Mouse (Mus musculus): ENCODE data around the gene St8sia6.
A peak's percentile ranks its signal among the peaks of the same experiment; 100 is the strongest.
"Not testable (repeated sequence)": the region's sequence is repeated elsewhere in the genome, so short reads cannot be mapped to it uniquely, and the experiment has no call there.

St8sia6 gene

GRCm38 (mm10) chr2:13793969-13794363, at the start of gene St8sia6:
Gene St8sia6, minus strand, starts transcription at chr2:13794064.
- no peak for DNase-seq (ENCODE audit: extremely low read depth, low read depth)

DNA sequence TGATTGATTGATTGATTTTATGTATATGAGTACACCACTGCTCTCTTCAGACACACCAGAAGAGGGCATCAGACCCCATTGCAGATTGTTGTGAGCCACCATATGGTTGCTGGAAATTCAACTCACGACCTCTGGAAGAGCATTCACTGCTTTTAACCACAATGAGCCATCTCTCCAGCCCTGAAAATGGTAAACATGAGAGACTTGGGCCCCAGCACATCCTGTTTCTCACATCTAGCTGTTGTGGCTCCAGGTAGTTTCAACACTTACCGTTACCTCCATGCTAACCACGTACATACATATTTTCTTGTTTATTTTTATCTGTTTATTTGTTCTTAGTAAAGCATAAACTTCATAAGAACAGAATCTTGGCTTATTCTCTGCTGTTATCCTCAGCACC, 42.4 kb upstream of the St8sia6 start:
- no peak for DNase-seq (ENCODE audit: extremely low read depth, low read depth)

- no peak for DNase-seq (ENCODE audit: extremely low read depth, low read depth)
Measured at GRCm38 (mm10) chr2:13834989-13835388, 41.1 kb upstream of the St8sia6 start.

GRCm38 (mm10) chr2:13816645-13817044, 22.8 kb upstream of the St8sia6 start:
- no peak for DNase-seq (ENCODE audit: extremely low read depth, low read depth)

- DNase-seq (ENCODE audit: extremely low read depth, low read depth): no peak
Measured at GRCm38 (mm10) chr2:13808593-13808992, 14.7 kb upstream of the St8sia6 start.

DNA sequence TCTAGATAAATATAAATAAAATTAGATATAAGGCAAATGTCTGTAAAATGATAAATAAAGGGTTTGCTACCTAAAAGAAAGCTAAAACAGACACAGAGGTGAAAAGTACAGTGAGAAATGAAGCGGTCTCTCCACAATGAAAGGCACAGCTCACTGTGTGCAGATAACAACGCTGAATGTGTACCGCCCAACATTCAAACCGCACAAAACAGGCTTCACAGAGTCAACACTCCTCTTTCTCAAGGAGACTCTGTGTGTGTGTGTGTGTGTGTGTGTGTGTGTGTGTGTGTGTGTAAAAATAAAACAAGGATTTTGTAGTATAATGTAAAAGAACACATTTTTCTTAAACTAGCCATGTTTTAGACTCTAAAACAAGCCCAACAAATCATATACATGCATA, 14.1 kb upstream of the St8sia6 start:
- DNase-seq (ENCODE audit: extremely low read depth, low read depth): no peak

DNA sequence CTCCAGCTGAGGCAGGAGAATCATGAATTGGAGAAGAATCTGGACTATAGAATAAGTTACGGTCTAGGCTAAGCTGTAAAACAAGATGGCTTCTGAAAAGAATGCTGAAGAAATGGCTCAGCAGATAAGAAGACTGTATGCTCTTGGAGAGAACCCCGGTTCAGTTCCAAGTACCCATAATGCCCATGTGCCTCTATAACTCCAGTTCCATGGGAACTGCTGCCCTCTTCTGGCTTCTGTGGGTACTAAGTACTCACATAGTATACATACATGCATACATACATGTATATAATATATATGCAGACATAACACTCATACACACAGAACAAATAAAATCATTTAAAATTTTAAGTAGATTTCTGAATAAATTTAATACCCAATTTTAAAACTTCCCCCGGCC, 12.3 kb upstream of the St8sia6 start:
- DNase-seq (ENCODE audit: extremely low read depth, low read depth): peak; percentile 3

DNA sequence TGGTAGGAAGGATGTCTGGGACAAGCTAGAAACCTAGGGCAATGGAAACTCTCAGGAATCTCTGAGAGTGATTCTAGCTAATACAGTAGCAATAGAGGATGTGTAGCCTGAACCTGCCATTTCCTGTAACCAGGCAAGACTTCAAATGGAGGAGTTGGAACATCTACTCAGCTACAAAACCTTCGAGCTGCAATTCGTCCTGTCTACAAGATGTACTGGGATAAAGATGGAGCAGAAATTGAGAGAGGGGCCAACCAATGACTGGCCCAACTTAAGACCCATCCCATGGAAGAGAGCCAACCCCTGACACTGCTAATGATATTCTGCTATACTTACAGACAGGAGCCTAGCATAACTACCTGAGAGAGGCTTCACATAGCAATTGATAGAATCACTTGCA, 6.8 kb upstream of the St8sia6 start:
- no peak for DNase-seq (ENCODE audit: extremely low read depth, low read depth)

DNA sequence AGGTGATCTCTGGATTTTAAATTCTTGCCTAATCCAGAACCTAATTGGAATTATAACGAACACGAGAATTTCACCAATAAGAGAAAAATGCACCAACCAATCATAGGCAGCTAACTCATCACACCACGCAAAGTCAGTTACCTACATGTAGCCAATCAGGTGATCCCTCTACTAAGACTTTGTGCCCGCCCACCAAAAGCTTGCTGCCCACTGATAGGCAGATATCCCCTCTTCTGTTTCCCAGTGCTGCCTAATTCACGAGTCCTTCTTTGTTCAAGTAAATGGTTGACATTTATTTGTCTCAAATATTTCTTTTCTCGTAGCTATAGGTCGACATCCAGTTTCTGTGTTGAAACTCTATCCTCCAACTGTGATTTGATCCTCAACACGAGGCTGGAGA, 582 bp upstream of the St8sia6 start:
- DNase-seq (ENCODE audit: extremely low read depth, low read depth): no peak

GRCm38 (mm10) chr2:13793054-13793968, 553 bp downstream of the St8sia6 start:
- DNase-seq (ENCODE audit: extremely low read depth, low read depth): no peak

DNA sequence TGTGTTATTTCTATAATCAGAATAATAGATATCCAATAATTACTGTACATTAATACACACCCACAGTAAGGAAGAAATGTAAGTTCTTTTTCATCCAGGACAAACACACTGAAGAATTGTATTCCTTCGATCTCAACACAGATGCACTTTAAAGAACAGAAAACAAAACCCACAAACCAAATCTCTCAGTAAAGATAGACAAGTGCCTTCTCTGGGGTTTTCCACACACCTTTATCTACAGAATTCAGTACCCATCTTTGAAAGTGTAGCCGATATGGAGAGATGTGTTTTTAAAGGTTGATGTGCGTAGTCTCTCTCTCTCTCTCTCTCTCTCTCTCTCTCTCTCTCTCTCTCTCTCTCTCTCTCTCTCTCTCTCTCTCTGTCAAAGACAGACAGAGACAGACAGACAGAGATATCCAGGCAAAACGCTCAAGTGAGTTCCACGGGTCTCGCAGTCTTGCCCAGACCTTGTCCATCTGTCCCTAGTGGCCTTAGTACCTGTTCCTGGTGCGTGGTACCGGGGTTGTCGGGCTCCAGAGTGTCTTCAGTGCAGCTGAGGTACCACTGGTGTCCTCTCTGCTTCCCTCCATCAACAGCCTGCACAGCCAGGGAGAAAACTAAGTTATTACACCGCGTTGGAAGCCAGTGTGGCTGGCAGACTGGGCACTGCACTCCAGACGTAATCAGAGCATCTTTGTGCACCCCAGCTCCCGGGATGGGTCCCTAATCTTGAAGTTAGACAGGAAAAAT, 1.4 kb downstream of the St8sia6 start:
- no peak for DNase-seq (ENCODE audit: extremely low read depth, low read depth)

GRCm38 (mm10) chr2:13791598-13791997, 2.3 kb downstream of the St8sia6 start:
- no peak for DNase-seq (ENCODE audit: extremely low read depth, low read depth)

- no peak for DNase-seq (ENCODE audit: extremely low read depth, low read depth)
Measured at GRCm38 (mm10) chr2:13789365-13789764, 4.5 kb downstream of the St8sia6 start.

- no peak for DNase-seq (ENCODE audit: extremely low read depth, low read depth)
Measured at GRCm38 (mm10) chr2:13786577-13787168, 7.2 kb downstream of the St8sia6 start.

DNA sequence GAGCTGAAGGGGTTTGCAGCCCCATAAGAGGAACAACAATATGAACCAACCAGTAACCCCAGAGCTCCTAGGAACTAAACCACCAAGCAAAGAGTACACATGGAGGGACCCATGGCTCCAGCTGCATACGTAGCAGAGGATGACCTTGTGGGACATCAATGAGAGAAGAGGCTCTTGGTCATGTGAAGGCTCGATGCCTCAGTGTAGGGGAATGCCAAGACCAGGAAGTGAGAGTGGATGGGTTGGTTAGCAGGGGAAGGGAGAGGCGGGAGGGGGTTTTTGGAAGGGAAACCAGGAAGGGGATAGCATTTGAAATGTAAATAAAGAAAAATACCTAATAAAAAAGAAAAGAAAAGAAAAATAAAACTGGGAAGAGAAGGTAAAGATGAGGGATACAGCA, 7.9 kb downstream of the St8sia6 start:
- not testable (repeated sequence) for DNase-seq (ENCODE audit: extremely low read depth, low read depth)

DNA sequence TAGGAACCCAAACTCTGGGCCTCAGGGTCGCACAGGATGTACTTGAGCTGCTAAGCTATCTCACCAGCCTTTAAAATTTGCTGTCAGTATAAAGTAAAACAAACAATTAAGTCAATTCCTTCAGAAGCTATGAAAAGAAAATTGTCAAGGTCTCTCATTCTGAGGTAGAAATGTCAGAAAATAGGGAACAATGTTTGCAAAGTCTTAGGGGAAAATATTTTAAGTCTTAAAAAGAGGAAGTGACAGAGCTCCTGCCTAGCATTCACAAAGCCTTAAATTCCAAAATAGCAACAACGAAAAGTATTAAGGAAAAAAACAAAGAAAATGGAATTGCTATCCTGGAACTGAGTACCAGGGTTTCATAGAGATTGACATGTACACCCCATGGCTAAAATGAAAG, 8.6 kb downstream of the St8sia6 start:
- peak; percentile 37 for DNase-seq (ENCODE audit: extremely low read depth, low read depth)

GRCm38 (mm10) chr2:13784448-13784847, 9.4 kb downstream of the St8sia6 start:
- DNase-seq (ENCODE audit: extremely low read depth, low read depth): no peak

GRCm38 (mm10) chr2:13777032-13777431, 16.8 kb downstream of the St8sia6 start:
- DNase-seq (ENCODE audit: extremely low read depth, low read depth): no peak

GRCm38 (mm10) chr2:13776453-13776852, 17.4 kb downstream of the St8sia6 start:
- no peak for DNase-seq (ENCODE audit: extremely low read depth, low read depth)

DNA sequence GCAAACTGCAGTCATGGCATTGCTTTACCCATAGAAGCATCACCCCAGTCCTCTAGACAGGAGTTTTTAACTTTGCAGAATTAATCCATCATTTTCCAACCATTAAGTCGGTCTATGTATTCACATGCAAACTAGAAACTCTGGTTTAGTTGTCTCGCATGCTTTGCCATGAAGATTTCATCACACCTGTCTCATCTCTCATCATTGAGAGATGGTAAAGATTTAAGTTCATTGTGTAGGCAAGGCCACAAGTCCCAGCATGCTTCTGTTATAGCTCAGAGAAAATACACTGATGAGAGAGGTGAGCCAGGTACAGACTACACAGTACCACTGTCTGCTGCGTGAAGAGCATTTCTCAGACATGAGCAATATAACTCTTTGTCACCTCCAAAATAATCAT, 18.8 kb downstream of the St8sia6 start:
- DNase-seq (ENCODE audit: extremely low read depth, low read depth): no peak

DNA sequence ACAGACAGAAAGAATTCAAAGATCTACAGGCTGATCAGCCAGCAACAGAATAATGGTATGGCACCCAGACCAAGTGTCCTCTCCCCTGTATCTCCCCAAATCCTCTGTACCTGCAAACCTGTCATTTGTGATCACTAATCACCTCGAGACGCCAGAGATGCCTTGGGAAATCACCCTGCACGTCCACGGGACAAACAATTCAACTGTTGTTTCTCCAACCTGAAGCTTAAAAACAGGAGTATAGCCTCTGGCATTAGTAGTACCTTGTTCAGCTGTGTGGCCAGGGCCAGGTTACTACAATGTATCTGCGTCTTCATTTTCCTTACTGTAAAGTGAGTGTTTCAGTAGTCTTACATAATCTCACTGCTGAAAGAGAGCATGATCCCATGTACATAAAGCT, 25.3 kb downstream of the St8sia6 start:
- no peak for DNase-seq (ENCODE audit: extremely low read depth, low read depth)
